Comparison of ENCODE assay signal across 12 mouse cellular contexts in genomic region chr5:33938448-33938847, GRCm38 (mm10). TPM values are rescaled to one million over a fixed set of nuclear protein-coding genes. Genes with fewer than 3 reads are reported as not detected.
DNase-seq lines count a peak whose midpoint lies in the region; ATAC-seq lines count a peak whose summit lies in the region.
"Had no signal": no experiment of that assay in that cellular context is flagged by ENCODE, and none has a peak within 500 bp of the region (broad histone marks: within the 10 kb centered on the region; RNA-seq: fewer than 3 reads in every experiment).

No protein-coding gene starts in this region.

- DNase-seq in heart, adult 18-20 months = peak; percentile 67 to 78
- no peak for DNase-seq in heart, embryonic 10.5 days (ENCODE audit: low spot score)
- DNase-seq in A20 (ENCODE audit: low read depth, low spot score) = peak; percentile 84
- DNase-seq in right cerebral cortex, postnatal 25 days = no peak
- no peak for DNase-seq in cerebellum, adult 18-20 months
- DNase-seq: thymus, postnatal 25 days had no signal

- ATAC-seq in common myeloid progenitor, adult 5-6 weeks (replicated peaks; ENCODE audit: low read depth, poor library complexity, severe bottlenecking) = 0 out of 2 replicates have a peak, but pooled peaks have one; percentile 33
- ATAC-seq in megakaryocyte progenitor cell, adult 5-6 weeks (replicated peaks; ENCODE audit: poor library complexity) = peak; percentile 29; the same call in 1 of the 2 replicates
- no peak for ATAC-seq in forebrain, embryonic 16.5 days
- ATAC-seq: intestine, postnatal 0 days; midbrain, embryonic 16.5 days had no signal

- H3K27me3 ChIP-seq in heart, embryonic 10.5 days (ENCODE audit: insufficient read depth, poor library complexity, severe bottlenecking) = no peaks in the 10 kb centered on the region
- H3K27me3 ChIP-seq in forebrain, embryonic 16.5 days (replicated peaks; ENCODE audit: control insufficient read depth, insufficient read depth, low read length) = no peaks in the 10 kb centered on the region
- H3K27me3 ChIP-seq: heart, embryonic 15.5 days had no signal

- no peak overlapping the region for H3K9ac ChIP-seq in forebrain, embryonic 16.5 days (replicated peaks; ENCODE audit: low read depth, low read length)
- H3K9ac ChIP-seq: heart, embryonic 15.5 days had no signal

- no peak overlapping the region for H3K4me2 ChIP-seq in forebrain, embryonic 16.5 days (ENCODE audit: low read length)
- H3K4me2 ChIP-seq: heart, embryonic 15.5 days had no signal

- peaks cover 38% of the 10 kb centered on the region for H3K36me3 ChIP-seq in heart, embryonic 10.5 days
- no peaks in the 10 kb centered on the region for H3K36me3 ChIP-seq in forebrain, embryonic 16.5 days (ENCODE audit: control insufficient read depth, insufficient read depth)
- H3K36me3 ChIP-seq: heart, embryonic 15.5 days had no signal

- H3K4me1 ChIP-seq in heart, embryonic 10.5 days = peaks cover 20% of the 10 kb centered on the region
- H3K4me1 ChIP-seq in forebrain, embryonic 16.5 days (replicated peaks; ENCODE audit: control insufficient read depth, insufficient read depth, low read length) = peaks cover 24% of the 10 kb centered on the region

- 77% methylated on average over 3 of the region's 3 CpGs for WGBS in heart, embryonic 10.5 days
- 90% methylated on average over 3 of the region's 3 CpGs for WGBS in forebrain, embryonic 16.5 days

- no peak overlapping the region for H3K4me3 ChIP-seq in heart, embryonic 10.5 days
- H3K4me3 ChIP-seq in forebrain, embryonic 16.5 days (replicated peaks; ENCODE audit: low read length) = no peak overlapping the region
- H3K4me3 ChIP-seq: heart, embryonic 15.5 days had no signal

- no peak overlapping the region for H3K27ac ChIP-seq in heart, embryonic 10.5 days
- no peak overlapping the region for H3K27ac ChIP-seq in forebrain, embryonic 16.5 days (ENCODE audit: low read length)
- H3K27ac ChIP-seq: heart, embryonic 15.5 days had no signal

- H3K9me3 ChIP-seq in heart, embryonic 10.5 days = peaks cover 11% of the 10 kb centered on the region
- H3K9me3 ChIP-seq in forebrain, embryonic 16.5 days (ENCODE audit: control insufficient read depth, low read length) = no peaks in the 10 kb centered on the region

RNA-seq across cellular contexts. Expression of gene Nelfa, which starts 2.2 kb away (rescaled TPM):
- total RNA-seq in heart, adult 18-20 months (2021) = 1 to 10 TPM; 9.0 to 9.1 TPM
- 46.0 and 62.2 TPM in 2 replicates for polyA plus RNA-seq in heart, embryonic 10.5 days (2016; fragmentation: Nextera tagmentation; extraction: Ambion mirVana)
- total RNA-seq in common myeloid progenitor, adult 5-6 weeks (2017) = 25.3 and 30.7 TPM in 2 replicates
- 31.1 and 33.7 TPM in 2 replicates for total RNA-seq in megakaryocyte progenitor cell, adult 5-6 weeks (2015)
- total RNA-seq in megakaryocyte progenitor cell, adult 5-6 weeks (2017) = 34.5 and 37.7 TPM in 2 replicates
- 45.3 and 47.5 TPM in 2 replicates for polyA plus RNA-seq in forebrain, embryonic 16.5 days (2015; fragmentation: Nextera tagmentation; extraction: Ambion mirVana)

RNA-seq across cellular contexts. Expression of gene Gm1673, which starts 44.8 kb away (rescaled TPM):
- total RNA-seq in heart, adult 18-20 months (2021) = 1 to 10 TPM; 3.3 to 4.0 TPM
- 82.7 and 88.8 TPM in 2 replicates for polyA plus RNA-seq in heart, embryonic 10.5 days (2016; fragmentation: Nextera tagmentation; extraction: Ambion mirVana)
- total RNA-seq in common myeloid progenitor, adult 5-6 weeks (2017) = 3.2 TPM in 1 of 2 replicates, not detected in the other
- total RNA-seq in megakaryocyte progenitor cell, adult 5-6 weeks (2015) = 0.79 and 1.1 TPM in 2 replicates
- 1.1 and 3.7 TPM in 2 replicates for total RNA-seq in megakaryocyte progenitor cell, adult 5-6 weeks (2017)
- polyA plus RNA-seq in forebrain, embryonic 16.5 days (2015; fragmentation: Nextera tagmentation; extraction: Ambion mirVana) = 435 and 524 TPM in 2 replicates

RNA-seq across cellular contexts. Expression of gene Nat8l, which starts 57.3 kb away (rescaled TPM):
- 1 to 10 TPM; 1.5 to 3.7 TPM for total RNA-seq in heart, adult 18-20 months (2021)
- polyA plus RNA-seq in heart, embryonic 10.5 days (2016; fragmentation: Nextera tagmentation; extraction: Ambion mirVana) = 0.39 and 0.45 TPM in 2 replicates
- 0.96 and 1.5 TPM in 2 replicates for total RNA-seq in common myeloid progenitor, adult 5-6 weeks (2017)
- total RNA-seq in megakaryocyte progenitor cell, adult 5-6 weeks (2015) = 1.7 and 1.8 TPM in 2 replicates
- 2.2 TPM in 2 replicates for total RNA-seq in megakaryocyte progenitor cell, adult 5-6 weeks (2017)
- polyA plus RNA-seq in forebrain, embryonic 16.5 days (2015; fragmentation: Nextera tagmentation; extraction: Ambion mirVana) = 3.8 and 4.7 TPM in 2 replicates

Comparison
In these comparisons a context has a peak if more than half of its experiments do, and no peak if none do; other contexts are left out.
1. DNase-seq: peak in heart, adult 18-20 months (2 of 2) and A20 (single experiment); none in heart, embryonic 10.5 days (single experiment), right cerebral cortex, postnatal 25 days (single experiment) and cerebellum, adult 18-20 months (0 of 2).